17 mouse cellular contexts compared by ENCODE assay signal in the genomic region with DNA sequence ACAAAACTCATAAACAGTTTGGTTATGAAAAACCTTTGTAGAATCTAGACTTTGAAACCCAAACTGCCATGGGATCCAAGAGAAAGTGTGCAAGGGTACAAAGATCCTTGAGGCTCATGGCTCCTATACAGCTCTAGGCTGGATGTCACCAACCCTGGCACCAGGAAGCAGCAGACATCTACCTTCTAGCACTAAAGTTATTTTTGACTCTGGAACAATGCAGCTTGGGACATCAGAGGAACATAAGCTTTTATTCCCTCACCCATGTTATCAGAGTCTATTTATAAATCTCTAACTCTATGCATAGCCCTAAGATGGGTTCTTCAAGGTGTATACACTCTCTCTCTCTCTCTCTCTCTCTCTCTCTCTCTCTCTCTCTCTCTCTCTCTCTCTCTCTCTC.
"Had no signal": no experiment of that assay in that cellular context is flagged by ENCODE, and none has a peak within 500 bp of the region (broad histone marks: within the 10 kb centered on the region; RNA-seq: fewer than 3 reads in every experiment).

No protein-coding gene starts in this region.

- H3K36me3 ChIP-seq: limb, embryonic 12.5 days; midbrain, embryonic 10.5 days; neural tube, embryonic 15.5 days had no signal

- H3K4me1 ChIP-seq: limb, embryonic 12.5 days; midbrain, embryonic 10.5 days; neural tube, embryonic 15.5 days had no signal

- H3K9me3 ChIP-seq: limb, embryonic 12.5 days; midbrain, embryonic 10.5 days; neural tube, embryonic 15.5 days had no signal

- H3K4me2 ChIP-seq: limb, embryonic 12.5 days; neural tube, embryonic 15.5 days had no signal

- H3K9ac ChIP-seq: limb, embryonic 12.5 days; liver, embryonic 14.5 days; neural tube, embryonic 15.5 days had no signal

- H3K4me3 ChIP-seq: limb, embryonic 12.5 days; midbrain, embryonic 10.5 days; myocyte; neural tube, embryonic 15.5 days had no signal

- H3K27ac ChIP-seq: limb, embryonic 12.5 days; liver, embryonic 14.5 days; midbrain, embryonic 10.5 days; neural tube, embryonic 15.5 days had no signal

- H3K27me3 ChIP-seq: limb, embryonic 12.5 days; neural tube, embryonic 15.5 days had no signal

- ATAC-seq: lung, postnatal 0 days had no signal

- DNase-seq: kidney, postnatal 25 days; layer of hippocampus, adult 9-11 months; layer of hippocampus, postnatal 36 days; liver; lung, adult 2 months; lung, postnatal 4 days; midbrain, embryonic 14.5 days; right cerebral cortex, adult 18-20 months; right cerebral cortex, postnatal 25 days; thymus, adult 2 months; thymus, postnatal 36 days had no signal
